Mouse (Mus musculus): ENCODE results near the gene Gas7. TPM values are rescaled to one million over a fixed set of nuclear protein-coding genes. Genes with fewer than 3 reads are reported as not detected.

The Gas7 gene
- polyA plus RNA-seq, 1 experiment from 2014 or later, result 3.3 TPM

DNA sequence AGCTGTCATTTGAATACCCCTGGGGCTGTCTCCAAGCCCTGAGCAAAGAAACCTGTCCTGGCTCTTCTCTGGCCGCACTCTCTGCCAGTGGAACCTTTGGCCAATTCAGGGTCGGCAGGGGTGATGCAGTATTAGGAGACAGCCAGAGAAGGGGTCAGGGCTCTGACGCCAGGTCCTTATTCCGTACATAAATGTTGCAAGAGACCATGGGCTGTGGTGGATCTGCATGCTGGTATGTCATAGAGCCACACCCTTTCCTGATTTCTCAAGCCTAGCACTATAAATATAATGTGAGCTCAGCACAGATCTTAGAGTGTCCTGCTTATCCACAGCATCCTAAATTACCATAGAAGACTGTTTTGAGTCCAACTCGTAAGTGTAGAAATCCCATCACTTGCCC is 104.3 kb downstream of the Gas7 start:
- no peak overlapping the region for H3K27ac ChIP-seq (replicated peaks; ENCODE audit: low read depth, low read length)
- H3K9ac ChIP-seq (replicated peaks; ENCODE audit: low read length), result no peak overlapping the region
- ATAC-seq (replicated peaks; ENCODE audit: insufficient number of reproducible peaks, low FRiP score, low TSS enrichment, low read depth) (no peak), DNase-seq (ENCODE audit: low spot score) (no peak)
- no peaks in the 10 kb centered on the region for H3K36me3 ChIP-seq (replicated peaks; ENCODE audit: control insufficient read depth, insufficient read depth, low read depth, low read length)
- no peaks in the 10 kb centered on the region for H3K27me3 ChIP-seq (ENCODE audit: control insufficient read depth, insufficient read depth, low read length)
- no peak overlapping the region for H3K4me2 ChIP-seq (ENCODE audit: low read depth, low read length)
- H3K9me3 ChIP-seq (replicated peaks; ENCODE audit: control insufficient read depth, low read length), result no peaks in the 10 kb centered on the region
- WGBS, result 76% methylated on average over 5 of the region's 5 CpGs
- no peaks in the 10 kb centered on the region for H3K4me1 ChIP-seq (ENCODE audit: control insufficient read depth, insufficient read depth, low read length)
- H3K4me3 ChIP-seq (ENCODE audit: low read depth, low read length), result no peak overlapping the region

DNA sequence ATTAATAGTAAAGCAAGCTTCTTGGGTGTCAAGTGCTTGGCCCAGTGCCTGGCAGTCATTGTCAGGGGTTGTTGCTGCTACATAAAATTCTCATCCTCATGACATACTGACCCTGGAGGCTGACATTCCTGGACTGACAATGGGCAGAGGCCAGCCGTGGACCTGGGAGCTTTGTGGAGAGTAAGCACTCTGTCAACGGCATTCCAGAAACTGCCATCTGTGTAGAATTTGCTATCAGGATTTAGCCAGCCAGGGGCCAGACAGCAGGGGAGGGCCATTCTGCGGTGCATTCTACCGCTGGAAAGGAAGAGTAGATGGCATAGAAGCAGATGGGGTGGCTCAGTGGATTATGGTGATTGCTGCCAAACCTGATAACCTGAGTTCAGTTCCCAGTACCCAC is 106.4 kb downstream of the Gas7 start:
- ATAC-seq (replicated peaks; ENCODE audit: insufficient number of reproducible peaks, low FRiP score, low TSS enrichment, low read depth) (no peak), DNase-seq (ENCODE audit: low spot score) (no peak)
- no peaks in the 10 kb centered on the region for H3K27me3 ChIP-seq (ENCODE audit: control insufficient read depth, insufficient read depth, low read length)
- no peak overlapping the region for H3K9ac ChIP-seq (replicated peaks; ENCODE audit: low read length)
- H3K4me2 ChIP-seq (ENCODE audit: low read depth, low read length), result no peak overlapping the region
- no peaks in the 10 kb centered on the region for H3K9me3 ChIP-seq (replicated peaks; ENCODE audit: control insufficient read depth, low read length)
- 41% methylated on average over 4 of the region's 4 CpGs for WGBS
- no peaks in the 10 kb centered on the region for H3K4me1 ChIP-seq (ENCODE audit: control insufficient read depth, insufficient read depth, low read length)
- no peak overlapping the region for H3K27ac ChIP-seq (replicated peaks; ENCODE audit: low read depth, low read length)
- H3K4me3 ChIP-seq (ENCODE audit: low read depth, low read length), result no peak overlapping the region
- no peaks in the 10 kb centered on the region for H3K36me3 ChIP-seq (replicated peaks; ENCODE audit: control insufficient read depth, insufficient read depth, low read depth, low read length)

DNA sequence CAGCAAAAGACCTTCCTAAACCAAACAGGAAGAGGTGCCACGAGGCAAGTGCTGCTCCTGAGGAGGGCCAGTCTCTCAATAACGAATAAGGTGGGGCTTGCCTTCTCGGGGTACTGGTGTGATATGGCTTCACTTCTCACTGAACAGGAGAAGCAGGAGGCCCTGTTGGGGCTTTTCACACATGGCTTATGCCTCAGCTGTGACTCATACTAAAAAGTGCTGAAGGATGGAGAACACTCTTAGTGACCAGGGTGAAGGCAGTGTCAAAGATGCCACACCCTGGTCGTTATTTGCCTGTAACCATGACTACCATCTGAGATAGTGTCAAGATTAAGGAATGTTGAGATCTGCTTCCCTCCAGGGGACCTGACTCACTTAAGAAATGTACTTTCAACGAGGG is 107.9 kb downstream of the Gas7 start:
- H3K4me1 ChIP-seq (ENCODE audit: control insufficient read depth, insufficient read depth, low read length), result no peaks in the 10 kb centered on the region
- H3K27ac ChIP-seq (replicated peaks; ENCODE audit: low read depth, low read length), result no peak overlapping the region
- H3K4me2 ChIP-seq (ENCODE audit: low read depth, low read length), result no peak overlapping the region
- no peaks in the 10 kb centered on the region for H3K9me3 ChIP-seq (replicated peaks; ENCODE audit: control insufficient read depth, low read length)
- ATAC-seq (replicated peaks; ENCODE audit: insufficient number of reproducible peaks, low FRiP score, low TSS enrichment, low read depth) (no peak), DNase-seq (ENCODE audit: low spot score) (no peak)
- no peaks in the 10 kb centered on the region for H3K36me3 ChIP-seq (replicated peaks; ENCODE audit: control insufficient read depth, insufficient read depth, low read depth, low read length)
- H3K4me3 ChIP-seq (ENCODE audit: low read depth, low read length), result no peak overlapping the region
- no peaks in the 10 kb centered on the region for H3K27me3 ChIP-seq (ENCODE audit: control insufficient read depth, insufficient read depth, low read length)
- WGBS, result 57% methylated on average over 5 of the region's 5 CpGs
- H3K9ac ChIP-seq (replicated peaks; ENCODE audit: low read length), result no peak overlapping the region

DNA sequence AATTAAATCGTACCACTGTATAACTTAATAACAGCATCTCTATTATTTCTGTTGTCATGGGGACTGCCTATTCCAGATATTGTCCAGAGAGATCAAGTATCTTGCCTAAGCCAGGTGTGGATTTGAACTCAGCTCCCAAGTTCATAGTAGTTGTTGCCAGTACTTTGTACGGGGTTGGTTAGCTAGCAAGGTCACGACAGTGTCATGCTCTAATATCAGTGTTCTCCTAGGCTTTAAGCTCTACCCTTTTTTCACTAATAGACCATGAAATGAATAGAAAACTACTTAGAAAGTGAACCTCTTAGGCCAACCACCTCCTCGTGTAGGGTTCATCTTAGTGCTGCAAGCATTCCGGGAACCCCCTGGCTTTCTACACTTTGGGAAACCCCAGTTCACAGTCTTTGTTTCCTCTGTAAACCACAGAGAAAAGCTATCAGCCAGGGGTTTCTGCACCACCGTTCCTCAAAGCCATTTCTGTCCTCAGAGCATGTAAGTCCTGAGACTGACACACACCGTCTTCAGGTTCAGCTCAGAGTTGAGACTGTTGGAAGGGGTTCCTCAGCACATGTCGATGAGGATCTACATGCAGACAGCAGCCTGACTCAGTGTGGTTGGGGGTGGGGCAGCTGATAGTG is 108.9 kb downstream of the Gas7 start:
- no peaks in the 10 kb centered on the region for H3K36me3 ChIP-seq (replicated peaks; ENCODE audit: control insufficient read depth, insufficient read depth, low read depth, low read length)
- no peaks in the 10 kb centered on the region for H3K27me3 ChIP-seq (ENCODE audit: control insufficient read depth, insufficient read depth, low read length)
- ATAC-seq (replicated peaks; ENCODE audit: insufficient number of reproducible peaks, low FRiP score, low TSS enrichment, low read depth), result no peak
- H3K4me3 ChIP-seq (ENCODE audit: low read depth, low read length), result no peak overlapping the region
- DNase-seq (ENCODE audit: low spot score), result no peak
- no peak overlapping the region for H3K4me2 ChIP-seq (ENCODE audit: low read depth, low read length)
- no peaks in the 10 kb centered on the region for H3K9me3 ChIP-seq (replicated peaks; ENCODE audit: control insufficient read depth, low read length)
- 87% methylated on average over 8 of the region's 8 CpGs for WGBS
- H3K27ac ChIP-seq (replicated peaks; ENCODE audit: low read depth, low read length), result no peak overlapping the region
- H3K4me1 ChIP-seq (ENCODE audit: control insufficient read depth, insufficient read depth, low read length), result no peaks in the 10 kb centered on the region
- H3K9ac ChIP-seq (replicated peaks; ENCODE audit: low read length), result no peak overlapping the region

DNA sequence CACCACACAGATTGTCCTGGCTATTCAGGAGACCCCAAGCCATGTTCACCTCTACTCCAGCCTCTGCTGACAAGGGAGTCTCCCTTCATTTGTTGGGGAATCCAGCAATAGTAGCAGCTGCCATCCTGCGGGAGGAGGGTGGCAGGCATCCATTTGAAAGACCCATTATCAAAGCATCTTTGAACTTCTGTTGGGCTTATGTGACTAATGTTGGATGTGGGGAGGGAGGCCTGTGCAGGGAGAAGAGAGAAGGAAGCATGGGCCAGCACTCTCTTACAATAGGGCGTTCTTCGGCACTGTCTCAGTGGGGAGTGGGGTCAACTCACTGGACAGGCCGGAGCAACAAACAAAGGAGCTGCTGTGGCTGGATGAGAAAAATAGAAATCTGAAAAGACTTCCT is 110.3 kb downstream of the Gas7 start:
- Histone ChIP-seq H3K4me1 (ENCODE audit: control insufficient read depth, insufficient read depth, low read length) (no peaks in the 10 kb centered on the region), H3K27ac (replicated peaks; ENCODE audit: low read depth, low read length) (no peak overlapping the region), H3K36me3 (replicated peaks; ENCODE audit: control insufficient read depth, insufficient read depth, low read depth, low read length) (no peaks in the 10 kb centered on the region), H3K9ac (replicated peaks; ENCODE audit: low read length) (no peak overlapping the region), H3K4me3 (ENCODE audit: low read depth, low read length) (no peak overlapping the region), H3K27me3 (ENCODE audit: control insufficient read depth, insufficient read depth, low read length) (no peaks in the 10 kb centered on the region), H3K9me3 (replicated peaks; ENCODE audit: control insufficient read depth, low read length) (no peaks in the 10 kb centered on the region), H3K4me2 (ENCODE audit: low read depth, low read length) (no peak overlapping the region)
- ATAC-seq (replicated peaks; ENCODE audit: insufficient number of reproducible peaks, low FRiP score, low TSS enrichment, low read depth) (no peak), DNase-seq (ENCODE audit: low spot score) (no peak)
- WGBS, result 42% methylated on average over 4 of the region's 4 CpGs

DNA sequence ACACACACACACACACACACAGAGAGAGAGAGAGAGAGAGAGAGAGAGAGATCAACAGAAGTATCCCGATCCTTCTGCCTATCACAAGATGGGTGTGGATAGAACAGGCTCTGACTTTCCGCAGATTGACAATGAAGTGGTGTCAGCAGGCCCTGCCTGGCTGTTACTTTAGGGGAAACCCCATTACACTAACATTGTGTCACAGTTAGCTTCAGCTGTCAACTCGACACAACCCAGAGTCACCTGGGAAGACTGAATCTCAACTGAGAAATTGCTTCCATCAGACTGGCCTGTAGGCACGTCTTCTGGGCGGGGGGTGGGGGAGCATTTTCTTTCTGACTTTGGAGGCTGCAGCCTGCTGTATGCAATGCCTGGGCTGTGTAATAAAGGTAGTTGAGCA is 111.5 kb downstream of the Gas7 start:
- H3K27ac ChIP-seq (replicated peaks; ENCODE audit: low read depth, low read length), result no peak overlapping the region
- H3K36me3 ChIP-seq (replicated peaks; ENCODE audit: control insufficient read depth, insufficient read depth, low read depth, low read length), result no peaks in the 10 kb centered on the region
- no peak overlapping the region for H3K4me2 ChIP-seq (ENCODE audit: low read depth, low read length)
- H3K4me3 ChIP-seq (ENCODE audit: low read depth, low read length), result no peak overlapping the region
- H3K9me3 ChIP-seq (replicated peaks; ENCODE audit: control insufficient read depth, low read length), result no peaks in the 10 kb centered on the region
- H3K27me3 ChIP-seq (ENCODE audit: control insufficient read depth, insufficient read depth, low read length), result no peaks in the 10 kb centered on the region
- DNase-seq (ENCODE audit: low spot score) (no peak), ATAC-seq (replicated peaks; ENCODE audit: insufficient number of reproducible peaks, low FRiP score, low TSS enrichment, low read depth) (no peak; the same call in 1 of the 2 replicates)
- H3K4me1 ChIP-seq (ENCODE audit: control insufficient read depth, insufficient read depth, low read length), result no peaks in the 10 kb centered on the region
- 65% methylated on average over 5 of the region's 5 CpGs for WGBS
- no peak overlapping the region for H3K9ac ChIP-seq (replicated peaks; ENCODE audit: low read length)

DNA sequence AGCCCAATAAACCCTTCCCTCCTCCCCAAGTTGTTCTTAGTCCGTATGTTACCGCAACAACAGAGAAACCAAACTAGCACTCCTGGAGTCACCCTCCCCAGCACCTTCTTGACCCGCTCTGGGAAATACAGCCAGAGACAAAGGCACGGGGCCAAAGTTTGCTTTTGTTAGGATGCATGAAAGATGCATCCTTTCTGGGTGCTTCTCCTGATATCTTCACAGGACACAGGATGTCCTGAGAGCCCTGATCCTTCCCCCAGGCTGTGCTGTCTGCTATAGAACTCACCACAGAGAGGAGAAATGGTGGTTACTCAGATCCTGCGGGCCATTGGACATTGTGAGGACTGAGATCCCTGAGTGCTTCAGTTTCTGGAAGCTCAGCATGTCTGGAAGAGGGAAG is 111.9 kb downstream of the Gas7 start:
- 77% methylated on average over 5 of the region's 5 CpGs for WGBS
- ATAC-seq (replicated peaks; ENCODE audit: insufficient number of reproducible peaks, low FRiP score, low TSS enrichment, low read depth) (no peak), DNase-seq (ENCODE audit: low spot score) (no peak)
- Histone ChIP-seq H3K27ac (replicated peaks; ENCODE audit: low read depth, low read length) (no peak overlapping the region), H3K4me1 (ENCODE audit: control insufficient read depth, insufficient read depth, low read length) (no peaks in the 10 kb centered on the region), H3K4me2 (ENCODE audit: low read depth, low read length) (no peak overlapping the region), H3K27me3 (ENCODE audit: control insufficient read depth, insufficient read depth, low read length) (no peaks in the 10 kb centered on the region), H3K36me3 (replicated peaks; ENCODE audit: control insufficient read depth, insufficient read depth, low read depth, low read length) (no peaks in the 10 kb centered on the region), H3K4me3 (ENCODE audit: low read depth, low read length) (no peak overlapping the region), H3K9ac (replicated peaks; ENCODE audit: low read length) (no peak overlapping the region), H3K9me3 (replicated peaks; ENCODE audit: control insufficient read depth, low read length) (no peaks in the 10 kb centered on the region)

DNA sequence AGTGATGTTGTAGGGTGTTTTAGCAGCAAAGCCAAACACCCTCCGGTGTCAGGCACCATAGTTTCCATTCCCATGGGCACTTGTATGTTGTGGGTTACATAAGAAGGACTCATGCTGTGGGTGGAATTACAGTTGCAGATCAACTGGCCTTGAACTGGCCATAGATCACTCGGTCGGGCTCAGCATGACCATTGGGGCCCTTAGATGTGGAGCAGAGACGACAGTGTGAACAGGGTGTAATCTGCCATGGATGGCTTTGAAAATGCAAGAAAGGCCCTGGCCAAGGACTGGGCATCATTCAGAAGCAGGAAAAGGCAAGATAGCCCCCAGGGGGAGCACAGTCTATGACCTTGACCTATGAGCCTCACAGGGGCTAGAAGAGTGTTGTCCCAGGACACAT is 112.8 kb downstream of the Gas7 start:
- Histone ChIP-seq H3K4me1 (ENCODE audit: control insufficient read depth, insufficient read depth, low read length) (no peaks in the 10 kb centered on the region), H3K9me3 (replicated peaks; ENCODE audit: control insufficient read depth, low read length) (no peaks in the 10 kb centered on the region), H3K9ac (replicated peaks; ENCODE audit: low read length) (no peak overlapping the region), H3K4me3 (ENCODE audit: low read depth, low read length) (no peak overlapping the region), H3K4me2 (ENCODE audit: low read depth, low read length) (no peak overlapping the region), H3K27ac (replicated peaks; ENCODE audit: low read depth, low read length) (no peak overlapping the region), H3K36me3 (replicated peaks; ENCODE audit: control insufficient read depth, insufficient read depth, low read depth, low read length) (no peaks in the 10 kb centered on the region), H3K27me3 (ENCODE audit: control insufficient read depth, insufficient read depth, low read length) (no peaks in the 10 kb centered on the region)
- ATAC-seq (replicated peaks; ENCODE audit: insufficient number of reproducible peaks, low FRiP score, low TSS enrichment, low read depth) (no peak), DNase-seq (ENCODE audit: low spot score) (no peak)
- WGBS, result 89% methylated on average over 4 of the region's 4 CpGs

All from embryonic facial prominence, embryonic 11.5 days (tissue).